Mouse (Mus musculus): Measurements from ENCODE around the gene Pitpnb. TPM values are rescaled to one million over a fixed set of nuclear protein-coding genes. Genes with fewer than 3 reads are reported as not detected.

Gene Pitpnb
- total and polyA plus RNA-seq, 2 experiments from 2014 or later = 9.0 to 79.9 TPM

DNA sequence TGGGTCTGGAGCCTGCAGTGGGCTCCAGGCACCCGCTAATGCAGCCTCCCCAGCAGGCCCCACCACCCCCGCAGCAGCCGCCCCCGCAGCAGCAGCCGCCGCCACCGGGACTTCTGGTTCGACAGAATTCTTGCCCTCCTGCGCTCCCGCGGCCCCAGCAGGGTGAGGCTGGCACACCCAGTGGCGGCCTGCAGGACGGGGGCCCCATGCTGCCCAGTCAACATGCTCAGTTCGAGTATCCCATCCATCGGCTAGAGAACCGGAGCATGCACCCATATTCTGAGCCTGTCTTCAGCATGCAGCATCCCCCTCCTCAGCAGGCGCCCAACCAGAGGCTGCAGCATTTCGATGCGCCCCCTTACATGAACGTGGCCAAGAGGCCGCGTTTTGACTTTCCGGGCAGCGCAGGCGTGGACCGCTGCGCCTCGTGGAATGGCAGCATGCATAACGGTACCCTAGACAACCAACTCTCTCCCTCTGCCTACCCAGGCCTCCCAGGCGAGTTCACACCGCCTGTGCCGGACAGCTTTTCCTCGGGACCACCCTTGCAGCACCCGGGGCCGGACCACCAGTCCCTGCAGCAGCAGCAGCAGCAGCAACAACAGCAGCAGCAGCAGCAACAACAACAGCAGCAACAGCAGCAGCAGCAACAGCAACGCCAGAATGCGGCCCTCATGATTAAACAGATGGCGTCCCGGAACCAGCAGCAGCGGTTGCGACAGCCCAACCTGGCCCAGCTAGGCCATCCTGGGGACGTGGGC is 88.7 kb downstream of the Pitpnb start:
- Histone ChIP-seq H3K9ac (replicated peaks; ENCODE audit: low read length) (peak overlapping the region; percentile 85), H3K27me3 (ENCODE audit: insufficient read depth, low read length) (no peaks in the 10 kb centered on the region), H3K4me2 (ENCODE audit: low read depth, low read length) (peak overlapping the region; percentile 96), H3K36me3 (ENCODE audit: insufficient read depth, low read length) (no peaks in the 10 kb centered on the region), H3K27ac (peak overlapping the region; percentile 90), H3K4me3 (ENCODE audit: low read length) (peak overlapping the region; percentile 88), H3K4me1 (ENCODE audit: insufficient read depth, low read length) (peaks cover 21% of the 10 kb centered on the region), H3K9me3 (ENCODE audit: low read length) (no peaks in the 10 kb centered on the region)
- peak; percentile 56 for DNase-seq (ENCODE audit: low spot score)
- ATAC-seq = no peak
- 6% methylated on average over 42 of the region's 42 CpGs for WGBS
- no peak for TF ChIP-seq CTCF (IDR thresholded peaks at IDR 0.05; ENCODE audit: low read depth)

DNA sequence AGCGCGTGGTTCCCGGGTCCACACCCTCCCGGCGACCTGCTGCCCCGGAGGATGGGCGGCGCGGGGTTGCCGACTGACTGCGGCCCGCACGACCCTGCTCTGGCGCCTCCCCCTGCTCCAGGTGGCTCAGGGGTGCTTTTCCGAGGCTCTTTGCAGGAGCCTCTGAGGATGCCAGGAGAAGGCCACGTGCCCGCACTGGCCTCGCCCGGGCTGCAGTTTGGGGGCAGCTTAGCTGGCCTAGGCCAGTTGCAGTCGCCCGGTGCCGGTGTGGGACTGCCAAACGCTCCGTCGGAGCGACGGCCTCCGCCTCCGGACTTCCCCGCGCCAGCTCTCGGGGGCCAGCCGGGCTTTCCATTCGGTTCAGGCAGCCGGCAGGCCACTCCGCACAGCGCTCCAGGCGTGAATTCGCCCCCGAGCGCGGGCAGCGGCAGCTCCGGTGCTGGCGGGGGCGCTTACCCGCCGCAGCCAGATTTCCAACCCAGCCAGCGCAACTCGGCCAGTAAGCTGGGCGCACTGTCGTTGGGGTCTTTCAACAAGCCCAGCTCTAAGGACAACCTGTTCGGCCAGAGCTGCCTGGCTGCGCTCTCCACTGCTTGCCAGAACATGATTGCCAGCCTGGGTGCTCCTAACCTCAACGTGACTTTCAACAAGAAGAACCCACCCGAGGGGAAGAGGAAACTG is 89.6 kb downstream of the Pitpnb start:
- Histone ChIP-seq H3K36me3 (ENCODE audit: insufficient read depth, low read length) (no peaks in the 10 kb centered on the region), H3K9me3 (ENCODE audit: low read length) (no peaks in the 10 kb centered on the region), H3K27ac (peak overlapping the region; percentile 90), H3K4me3 (ENCODE audit: low read length) (peak overlapping the region; percentile 88), H3K9ac (replicated peaks; ENCODE audit: low read length) (peak overlapping the region; percentile 85), H3K27me3 (ENCODE audit: insufficient read depth, low read length) (no peaks in the 10 kb centered on the region), H3K4me1 (ENCODE audit: insufficient read depth, low read length) (peaks cover 24% of the 10 kb centered on the region), H3K4me2 (ENCODE audit: low read depth, low read length) (peak overlapping the region; percentile 96)
- peak; percentile 57 for DNase-seq (ENCODE audit: low spot score)
- 4% methylated on average over 53 of the region's 56 CpGs for WGBS
- ATAC-seq = no peak
- TF ChIP-seq CTCF (IDR thresholded peaks at IDR 0.05; ENCODE audit: low read depth) = no peak

DNA sequence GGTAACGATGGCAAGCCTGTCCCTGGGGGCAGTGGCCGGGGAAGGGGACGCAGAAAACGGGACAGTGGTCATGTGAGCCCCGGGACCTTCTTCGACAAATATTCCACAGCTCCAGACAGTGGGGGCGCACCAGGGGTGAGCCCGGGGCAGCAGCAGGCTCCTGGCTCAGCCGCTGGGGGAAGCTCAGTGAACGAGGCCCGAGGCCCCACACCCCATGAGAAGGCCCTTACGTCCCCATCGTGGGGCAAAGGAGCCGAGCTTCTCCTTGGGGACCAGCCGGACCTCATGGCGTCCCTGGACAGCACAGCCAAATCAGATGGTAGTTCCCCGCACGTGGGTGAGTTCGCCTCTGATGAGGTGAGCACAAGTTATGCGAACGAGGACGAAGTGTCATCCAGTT is 90.3 kb downstream of the Pitpnb start:
- no peaks in the 10 kb centered on the region for H3K27me3 ChIP-seq (ENCODE audit: insufficient read depth, low read length)
- ATAC-seq (no peak), DNase-seq (ENCODE audit: low spot score) (no peak)
- WGBS = 20% methylated on average over 22 of the region's 22 CpGs
- H3K36me3 ChIP-seq (ENCODE audit: insufficient read depth, low read length) = no peaks in the 10 kb centered on the region
- peak overlapping the region; percentile 90; the same call in 1 of the 2 replicates for H3K27ac ChIP-seq
- no peaks in the 10 kb centered on the region for H3K9me3 ChIP-seq (ENCODE audit: low read length)
- peaks cover 24% of the 10 kb centered on the region for H3K4me1 ChIP-seq (ENCODE audit: insufficient read depth, low read length)
- H3K4me2 ChIP-seq (ENCODE audit: low read depth, low read length) = peak overlapping the region; percentile 96
- H3K9ac ChIP-seq (replicated peaks; ENCODE audit: low read length) = peak overlapping the region; percentile 85
- no peak for TF ChIP-seq CTCF (IDR thresholded peaks at IDR 0.05; ENCODE audit: low read depth)
- H3K4me3 ChIP-seq (ENCODE audit: low read length) = peak overlapping the region; percentile 88

DNA sequence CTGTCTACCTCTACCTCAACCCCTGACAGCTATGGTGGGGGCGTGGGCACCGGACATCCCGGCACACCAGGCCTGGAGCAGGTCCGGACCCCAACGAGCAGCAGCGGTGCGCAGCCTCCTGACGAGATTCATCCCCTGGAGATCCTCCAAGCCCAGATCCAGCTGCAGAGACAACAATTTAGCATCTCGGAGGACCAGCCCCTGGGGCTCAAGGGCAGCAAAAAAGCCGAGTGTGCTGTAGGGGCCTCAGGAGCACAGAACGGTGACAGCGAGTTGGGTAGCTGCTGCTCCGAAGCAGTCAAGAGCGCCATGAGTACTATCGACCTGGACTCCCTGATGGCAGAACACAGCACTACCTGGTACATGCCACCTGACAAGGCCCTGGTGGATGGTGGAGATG is 90.9 kb downstream of the Pitpnb start:
- Histone ChIP-seq H3K36me3 (ENCODE audit: insufficient read depth, low read length) (no peaks in the 10 kb centered on the region), H3K27me3 (ENCODE audit: insufficient read depth, low read length) (no peaks in the 10 kb centered on the region), H3K4me1 (ENCODE audit: insufficient read depth, low read length) (peaks cover 29% of the 10 kb centered on the region), H3K9me3 (ENCODE audit: low read length) (no peaks in the 10 kb centered on the region), H3K9ac (replicated peaks; ENCODE audit: low read length) (peak overlapping the region; percentile 85), H3K27ac (peak overlapping the region; percentile 27; the same call in 1 of the 2 replicates), H3K4me2 (ENCODE audit: low read depth, low read length) (peak overlapping the region; percentile 96), H3K4me3 (ENCODE audit: low read length) (peak overlapping the region; percentile 88)
- ATAC-seq (no peak), DNase-seq (ENCODE audit: low spot score) (no peak)
- WGBS = 25% methylated on average over 15 of the region's 15 CpGs
- TF ChIP-seq CTCF (IDR thresholded peaks at IDR 0.05; ENCODE audit: low read depth) = no peak

DNA sequence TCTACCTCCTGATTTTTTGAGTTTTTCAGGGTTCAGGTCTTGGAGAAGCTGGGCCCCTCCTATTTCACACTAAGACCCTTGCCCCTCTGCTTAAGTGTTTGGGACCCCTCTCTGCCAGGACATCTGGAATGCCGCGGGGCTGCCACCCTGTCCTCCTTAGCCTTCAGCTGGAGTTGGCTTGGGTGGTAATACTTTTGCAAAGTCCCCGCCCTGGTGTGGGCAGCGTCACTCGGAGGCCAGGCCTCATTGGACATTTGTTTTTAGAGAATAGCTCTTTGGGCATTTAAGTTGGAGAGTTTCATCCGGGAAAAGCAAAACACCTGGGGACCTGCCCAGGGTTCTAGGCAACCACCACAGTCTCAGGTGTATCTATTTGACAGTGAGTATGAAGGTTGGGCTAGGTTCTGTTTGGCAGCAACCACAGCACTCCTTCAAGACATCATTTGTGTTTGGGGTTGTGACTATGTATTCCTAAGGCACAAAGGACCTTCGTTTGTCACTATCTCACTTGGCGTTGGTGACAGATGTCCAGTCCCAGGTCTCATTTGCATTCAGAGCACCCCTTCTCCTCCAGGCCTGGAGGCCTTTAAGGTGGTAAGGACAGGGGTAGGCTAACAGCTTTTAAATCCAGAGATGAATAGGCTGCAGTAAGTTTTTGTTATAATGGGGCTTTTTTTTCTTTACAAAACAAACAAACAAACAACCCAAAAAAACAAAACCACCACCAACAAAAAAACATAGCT is 91.7 kb downstream of the Pitpnb start:
- H3K4me3 ChIP-seq (ENCODE audit: low read length) = peak overlapping the region; percentile 88
- WGBS = 13% methylated on average over 8 of the region's 8 CpGs
- peaks cover 34% of the 10 kb centered on the region for H3K4me1 ChIP-seq (ENCODE audit: insufficient read depth, low read length)
- peak overlapping the region; percentile 85 for H3K9ac ChIP-seq (replicated peaks; ENCODE audit: low read length)
- H3K4me2 ChIP-seq (ENCODE audit: low read depth, low read length) = peak overlapping the region; percentile 96
- H3K9me3 ChIP-seq (ENCODE audit: low read length) = no peaks in the 10 kb centered on the region
- ATAC-seq = no peak
- H3K36me3 ChIP-seq (ENCODE audit: insufficient read depth, low read length) = no peaks in the 10 kb centered on the region
- no peak for TF ChIP-seq CTCF (IDR thresholded peaks at IDR 0.05; ENCODE audit: low read depth)
- H3K27ac ChIP-seq = peak overlapping the region; percentile 52
- DNase-seq (ENCODE audit: low spot score) = no peak
- no peaks in the 10 kb centered on the region for H3K27me3 ChIP-seq (ENCODE audit: insufficient read depth, low read length)

DNA sequence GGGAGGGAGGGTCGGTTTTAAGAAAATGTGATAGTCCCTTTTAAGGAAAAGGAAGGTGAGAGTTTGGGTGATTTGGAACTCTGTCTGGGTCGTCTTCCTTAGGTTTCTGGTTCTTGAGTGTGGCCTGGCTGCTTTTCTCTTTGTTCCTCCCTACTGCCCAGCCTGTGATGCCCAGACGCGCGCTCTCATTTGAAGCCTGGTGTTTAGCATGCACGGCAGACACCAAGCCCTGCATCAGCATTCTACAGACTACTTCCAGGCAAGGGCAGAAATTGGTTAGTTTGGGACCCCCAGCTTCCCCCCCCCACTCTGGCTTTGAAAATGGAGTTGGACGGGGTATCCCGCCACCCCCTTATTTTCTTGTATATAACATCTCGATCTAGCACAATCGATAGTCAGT is 92.4 kb downstream of the Pitpnb start:
- Histone ChIP-seq H3K4me2 (ENCODE audit: low read depth, low read length) (peak overlapping the region; percentile 96), H3K4me3 (ENCODE audit: low read length) (peak overlapping the region; percentile 88), H3K9me3 (ENCODE audit: low read length) (no peaks in the 10 kb centered on the region), H3K27ac (peak overlapping the region; percentile 52), H3K27me3 (ENCODE audit: insufficient read depth, low read length) (no peaks in the 10 kb centered on the region), H3K9ac (replicated peaks; ENCODE audit: low read length) (peak overlapping the region; percentile 85), H3K4me1 (ENCODE audit: insufficient read depth, low read length) (peaks cover 34% of the 10 kb centered on the region), H3K36me3 (ENCODE audit: insufficient read depth, low read length) (no peaks in the 10 kb centered on the region)
- WGBS = 19% methylated on average over 10 of the region's 10 CpGs
- TF ChIP-seq CTCF (IDR thresholded peaks at IDR 0.05; ENCODE audit: low read depth) = no peak
- no peak for ATAC-seq
- peak; percentile 69 for DNase-seq (ENCODE audit: low spot score)
